Mouse (Mus musculus) CH12.LX (cell line): Measurements from ENCODE around the gene Osbp2. TPM values are rescaled to one million over a fixed set of nuclear protein-coding genes. Genes with fewer than 3 reads are reported as not detected.

ENCODE experiments used
- DNase-seq: peaks from one replicate; pipeline ENCODE4 v3.0.0-alpha.2; 2013; ENCODE audit errors: extremely low read depth
- H3K27ac ChIP-seq: 2 replicates; pipeline ENCODE4 v1.5.1; 2012; ENCODE audit warnings: low read depth, mild to moderate bottlenecking, control low read depth, moderate library complexity; ENCODE audit not compliant: insufficient read depth
- H3K27me3 ChIP-seq: replicated peaks from 2 replicates; pipeline ENCODE3; 2012; ENCODE audit warnings: inconsistent platforms
- H3K36me3 ChIP-seq, 2 experiments: replicated peaks in 1 of 2; 2 replicates each; pipeline versions ENCODE3 to v1.6.1; 2012; ENCODE audit warnings: inconsistent platforms in 1 of 2, low read length in 1 of 2, mild to moderate bottlenecking in 1 of 2, mixed read lengths in 1 of 2, moderate library complexity in 1 of 2; ENCODE audit not compliant: control insufficient read depth in 1 of 2, insufficient read depth in 1 of 2
- H3K4me1 ChIP-seq, 2 experiments: 2 replicates each; pipeline ENCODE4 v1.6.1; 2012; ENCODE audit warnings: inconsistent platforms in 1 of 2, moderate library complexity in 1 of 2; ENCODE audit not compliant: insufficient read depth in 2 of 2, control insufficient read depth in 1 of 2
- H3K4me2 ChIP-seq: 2 replicates; pipeline ENCODE4 v1.6.1; 2012; ENCODE audit warnings: low read depth, mild to moderate bottlenecking, control low read depth; ENCODE audit not compliant: poor library complexity, insufficient read depth, severe bottlenecking
- H3K4me3 ChIP-seq, 3 experiments: fragments of 150-350 bp in 1 of 3; sonication (generic) in 1 of 3; replicated peaks in 1 of 3; 2 replicates each; pipeline versions ENCODE3 to v1.5.1; 2011 to 2012; ENCODE audit warnings: low read depth in 2 of 3, low read length in 2 of 3, mild to moderate bottlenecking in 2 of 3, moderate library complexity in 2 of 3, control low read depth in 1 of 3, improper control_type of control experiment in 1 of 3, inconsistent platforms in 1 of 3, mixed read lengths in 1 of 3; ENCODE audit not compliant: poor library complexity in 1 of 3
- H3K79me2 ChIP-seq: replicated peaks from 2 replicates; pipeline ENCODE4 v1.6.1; 2012; ENCODE audit warnings: mild to moderate bottlenecking, moderate library complexity; ENCODE audit not compliant: control insufficient read depth, poor library complexity, insufficient read depth, severe bottlenecking; ENCODE audit errors: extremely low read depth
- H3K9ac ChIP-seq: 2 replicates; pipeline ENCODE4 v1.6.1; 2012; ENCODE audit warnings: low read depth, mild to moderate bottlenecking, control low read depth, moderate library complexity; ENCODE audit not compliant: insufficient read depth
- H3K9me3 ChIP-seq: replicated peaks from 2 replicates; pipeline ENCODE3; 2012; ENCODE audit warnings: low read length, inconsistent platforms, mixed read lengths
- CHD2 ChIP-seq: IDR thresholded peaks from 2 replicates; pipeline ENCODE4 v1.6.1; 2011; ENCODE audit warnings: low read length, improper control_type of control experiment
- E2F4 ChIP-seq: IDR thresholded peaks from 2 replicates; pipeline ENCODE4 v1.6.1; 2011; ENCODE audit warnings: low read depth, low read length, improper control_type of control experiment; ENCODE audit not compliant: insufficient replicate concordance
- ELF1 ChIP-seq: IDR thresholded peaks from 2 replicates; pipeline ENCODE4 v1.6.1; 2014; ENCODE audit warnings: low read depth, mild to moderate bottlenecking, inconsistent platforms, low read length, improper control_type of control experiment
- JUN ChIP-seq: IDR thresholded peaks from 2 replicates; pipeline ENCODE4 v1.6.1; 2011; ENCODE audit warnings: low read depth, mild to moderate bottlenecking, low read length, improper control_type of control experiment, moderate library complexity; ENCODE audit not compliant: insufficient read depth
- JUND ChIP-seq: conservative IDR thresholded peaks from 2 replicates; pipeline ENCODE4 v1.6.1; 2011; ENCODE audit warnings: low read depth, low read length, improper control_type of control experiment
- MAX ChIP-seq: IDR thresholded peaks from 2 replicates; pipeline ENCODE4 v1.6.1; 2011; ENCODE audit warnings: low read length, improper control_type of control experiment
- MAZ ChIP-seq: IDR thresholded peaks from 2 replicates; pipeline ENCODE4 v1.6.1; 2012; ENCODE audit warnings: low read depth, mild to moderate bottlenecking, inconsistent platforms, low read length, improper control_type of control experiment, moderate library complexity
- MEF2A ChIP-seq: IDR thresholded peaks from 2 replicates; pipeline ENCODE4 v1.6.1; 2014; ENCODE audit warnings: low read depth, mild to moderate bottlenecking, inconsistent platforms, low read length, improper control_type of control experiment, borderline replicate concordance
- MYC ChIP-seq: IDR thresholded peaks from 2 replicates; pipeline ENCODE4 v1.6.1; 2011; ENCODE audit warnings: low read depth, mild to moderate bottlenecking, improper control_type of control experiment, low read length
- NELFE ChIP-seq: IDR thresholded peaks from 2 replicates; pipeline ENCODE4 v1.6.1; 2011; ENCODE audit warnings: low read depth, low read length, improper control_type of control experiment
- NRF1 ChIP-seq: IDR thresholded peaks from 2 replicates; pipeline ENCODE4 v1.6.1; 2014; ENCODE audit warnings: low read depth, mild to moderate bottlenecking, inconsistent platforms, low read length, improper control_type of control experiment, moderate library complexity
- PAX5 ChIP-seq: IDR thresholded peaks from 2 replicates; pipeline ENCODE4 v1.6.1; 2012; ENCODE audit warnings: low read length, inconsistent platforms, mixed read lengths
- POLR2A ChIP-seq: IDR thresholded peaks from 2 replicates; pipeline ENCODE4 v1.6.1; 2011; ENCODE audit warnings: low read depth, mild to moderate bottlenecking, improper control_type of control experiment, low read length
- POLR2AphosphoS2 ChIP-seq: IDR thresholded peaks from 2 replicates; pipeline ENCODE4 v1.6.1; 2011; ENCODE audit warnings: low read depth, low read length, improper control_type of control experiment
- RAD21 ChIP-seq: IDR thresholded peaks from 2 replicates; pipeline ENCODE4 v1.6.1; 2011; ENCODE audit warnings: low read depth, mild to moderate bottlenecking, low read length, improper control_type of control experiment, moderate library complexity
- SIN3A ChIP-seq: IDR thresholded peaks from 2 replicates; pipeline ENCODE4 v1.6.1; 2012; ENCODE audit warnings: low read length, improper control_type of control experiment, inconsistent platforms
- TBP ChIP-seq: conservative IDR thresholded peaks from 2 replicates; pipeline ENCODE4 v1.6.1; 2011; ENCODE audit warnings: low read depth, low read length, improper control_type of control experiment
- USF1 ChIP-seq: IDR thresholded peaks from 2 replicates; pipeline ENCODE4 v1.6.1; 2014; ENCODE audit warnings: low read depth, mild to moderate bottlenecking, inconsistent platforms, low read length, improper control_type of control experiment
- USF2 ChIP-seq: conservative IDR thresholded peaks from 2 replicates; pipeline ENCODE4 v1.6.1; 2011; ENCODE audit warnings: low read depth, low read length, improper control_type of control experiment
- ZC3H11A ChIP-seq: IDR thresholded peaks from 2 replicates; pipeline ENCODE4 v1.6.1; 2012; ENCODE audit warnings: low read depth, mild to moderate bottlenecking, inconsistent platforms, low read length, improper control_type of control experiment
- ZKSCAN1 ChIP-seq: IDR thresholded peaks from 2 replicates; pipeline ENCODE4 v1.6.1; 2012; ENCODE audit warnings: low read depth, inconsistent platforms, low read length, improper control_type of control experiment, borderline replicate concordance
- dilution Hi-C: fragments of 300-500 bp; cut with MboI; formaldehyde crosslinking; loops from 2 replicates; pipeline ENCODE4 v1.14.3; 2020; ENCODE audit warnings: low sequenced_read_pairs; ENCODE audit not compliant: extremely low pct_unique_long_range_greater_than_20kb, extremely low pct_ligation_motif_present
- in situ Hi-C: fragments of 300-500 bp; cut with MboI; formaldehyde crosslinking; loops from 3 replicates; pipeline ENCODE4 v1.14.3; 2019; ENCODE audit warnings: low sequenced_read_pairs, low pct_ligation_motif_present, low pct_unique_long_range_greater_than_20kb, mixed read lengths
- polyA plus RNA-seq: library from polyadenylated mRNA; unstranded; fragments of >175 nt; gene quantifications from 2 replicates; pipeline ENCODE4 v1.2.1, GENCODE M21; 2012; ENCODE audit warnings: low read depth; ENCODE audit not compliant: insufficient read length
- total RNA-seq, 2 experiments: library from RNA; depleted of rRNA; stranded (reverse); fragments of 300-350 nt in 1 of 2; fragments of >200 nt in 1 of 2; gene quantifications; 2 replicates each; pipeline ENCODE4 v1.2.3; 2012 to 2014

Osbp2 gene
- total and polyA plus RNA-seq, 3 experiments: not detected

DNA sequence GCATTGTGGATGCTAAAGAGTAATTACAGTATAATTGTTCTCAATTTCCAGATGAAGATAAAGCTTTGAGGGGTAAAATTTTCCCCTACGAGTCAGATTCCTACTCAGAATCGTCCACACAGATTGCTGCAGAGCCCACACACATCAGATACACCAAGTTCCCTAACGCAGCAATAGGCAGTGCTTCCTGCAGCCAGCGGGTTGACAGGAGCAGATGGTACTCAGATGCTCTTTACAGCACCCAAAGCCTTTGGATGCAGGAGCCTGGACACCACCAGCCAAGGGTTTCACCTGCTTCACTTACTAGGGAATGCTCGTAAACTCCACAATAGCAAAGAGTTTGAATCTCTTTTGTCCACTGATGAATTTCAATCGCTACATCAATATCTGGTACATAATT is 12.7 kb upstream of the Osbp2 start:
- Histone ChIP-seq H3K4me1 (peaks cover 7 to 15% of the 10 kb centered on the region in 2 experiments), H3K27ac (no peak overlapping the region), H3K9ac (no peak overlapping the region), H3K79me2 (no peaks in the 10 kb centered on the region), H3K4me3 (no peak overlapping the region), H3K36me3 (no peaks in the 10 kb centered on the region), H3K9me3 (no peaks in the 10 kb centered on the region), H3K27me3 (peaks cover 2% of the 10 kb centered on the region), H3K4me2 (no peak overlapping the region)
- DNase-seq: no peak
- dilution Hi-C loops: no loop called here
- no peak for TF ChIP-seq POLR2AphosphoS2
- no peak for TF ChIP-seq PAX5
- no peak for TF ChIP-seq JUN
- TF ChIP-seq USF2: no peak
- TF ChIP-seq E2F4: no peak
- no peak for TF ChIP-seq JUND
- TF ChIP-seq MYC: no peak
- no peak for TF ChIP-seq RAD21
- no peak for TF ChIP-seq USF1
- no peak for TF ChIP-seq NRF1
- TF ChIP-seq ELF1: no peak
- no peak for TF ChIP-seq ZKSCAN1
- TF ChIP-seq MAZ: no peak
- TF ChIP-seq POLR2A: no peak
- TF ChIP-seq MEF2A: no peak
- no peak for TF ChIP-seq CHD2
- no peak for TF ChIP-seq MAX
- TF ChIP-seq NELFE: no peak
- no peak for TF ChIP-seq ZC3H11A
- in situ Hi-C loops: no loop called here

GRCm38 (mm10) chr11:3864343-3864742 is 640 bp upstream of the Osbp2 start:
- no peak overlapping the region for H3K4me2 ChIP-seq
- H3K4me1 ChIP-seq: no peaks in the 10 kb centered on the region
- H3K4me3 ChIP-seq: no peak overlapping the region
- no peaks in the 10 kb centered on the region for H3K79me2 ChIP-seq
- in situ Hi-C loops: no loop called here
- H3K36me3 ChIP-seq: no peaks in the 10 kb centered on the region
- H3K27ac ChIP-seq: no peak overlapping the region
- DNase-seq: no peak
- TF ChIP-seq TBP (no peak), SIN3A (no peak), ELF1 (no peak)
- H3K27me3 ChIP-seq: no peaks in the 10 kb centered on the region
- no peak overlapping the region for H3K9ac ChIP-seq
- dilution Hi-C loops: no loop called here
- H3K9me3 ChIP-seq: peaks cover 2% of the 10 kb centered on the region
